Mouse (Mus musculus) C2C12 (cell line): ENCODE data around the gene Prmt9. TPM values are rescaled to one million over a fixed set of nuclear protein-coding genes. Genes with fewer than 3 reads are reported as not detected.

Source experiments
- H3K27me3 ChIP-seq: one replicate; pipeline ENCODE4 v1.6.1; 2011; ENCODE audit not compliant: control insufficient read depth, insufficient read depth, insufficient read length
- H3K36me3 ChIP-seq: one replicate; pipeline ENCODE4 v1.6.1; 2011; ENCODE audit not compliant: control insufficient read depth, insufficient read depth
- H3K4me3 ChIP-seq: one replicate; pipeline ENCODE4 v1.5.1; 2011; ENCODE audit warnings: mild to moderate bottlenecking, control low read depth; ENCODE audit not compliant: poor library complexity, insufficient read depth, severe bottlenecking
- H3K79me2 ChIP-seq: one replicate; pipeline ENCODE4 v1.6.1; 2011; ENCODE audit not compliant: control insufficient read depth, insufficient read depth
- H3K79me3 ChIP-seq: one replicate; pipeline ENCODE4 v1.6.1; 2011; ENCODE audit warnings: low read depth, control low read depth
- H3ac ChIP-seq: one replicate; pipeline ENCODE3; 2011; ENCODE audit warnings: low read depth; ENCODE audit not compliant: control insufficient read depth, insufficient read length
- CEBPB ChIP-seq: IDR thresholded peaks from one replicate; pipeline ENCODE4 v1.6.1; 2011; ENCODE audit warnings: low read depth, mild to moderate bottlenecking, control low read depth, moderate library complexity
- CTCF ChIP-seq: IDR thresholded peaks from one replicate; pipeline ENCODE4 v1.5.1; 2011; ENCODE audit not compliant: control insufficient read depth, insufficient read depth, insufficient read length
- FOSL1 ChIP-seq: IDR thresholded peaks from one replicate; pipeline ENCODE4 v1.8.0; 2011; ENCODE audit warnings: mild to moderate bottlenecking, low read length; ENCODE audit not compliant: poor library complexity, insufficient read depth, severe bottlenecking
- MAX ChIP-seq: IDR thresholded peaks from one replicate; pipeline ENCODE4 v1.6.1; 2011; ENCODE audit warnings: mild to moderate bottlenecking, control low read depth
- MYOD1 ChIP-seq: IDR thresholded peaks from one replicate; pipeline ENCODE4 v1.6.1; 2011; ENCODE audit warnings: low read depth; ENCODE audit not compliant: control insufficient read depth, insufficient read length
- MYOG ChIP-seq: IDR thresholded peaks from one replicate; pipeline ENCODE4 v1.6.1; 2011; ENCODE audit not compliant: control insufficient read depth, insufficient read length; ENCODE audit errors: extremely low read depth
- USF1 ChIP-seq: IDR thresholded peaks from one replicate; pipeline ENCODE4 v1.6.1; 2011; ENCODE audit warnings: low read depth, mild to moderate bottlenecking, control low read depth, moderate library complexity
- polyA plus RNA-seq: library from polyadenylated mRNA; unstranded; fragments of >200 nt; fragmentation: generic; extraction: Trizol; gene quantifications from one replicate; pipeline ENCODE4 v1.2.1, GENCODE M21; 2012; ENCODE audit warnings: missing spikeins

The Prmt9 gene
- polyA plus RNA-seq, 1 experiment: 7.5 TPM

DNA sequence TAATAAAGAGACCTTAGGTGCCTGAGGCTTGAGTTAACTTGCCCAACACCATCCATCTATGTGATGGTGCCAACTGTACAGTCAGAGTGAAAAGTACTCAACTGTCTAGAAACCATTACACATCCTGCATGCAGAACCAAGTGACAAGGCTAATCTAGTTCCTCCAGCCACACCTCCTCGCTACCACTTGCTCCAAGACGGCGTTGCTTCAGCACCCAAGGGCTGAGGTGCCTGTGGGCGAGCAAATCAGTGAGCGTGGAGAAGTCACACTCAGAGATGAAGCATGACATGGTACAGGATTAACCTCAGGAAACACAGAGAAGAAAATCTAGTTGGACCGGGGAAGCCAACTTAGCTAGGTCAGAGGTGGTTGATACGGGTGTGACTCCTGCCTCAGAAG, 40.2 kb upstream of the Prmt9 start:
- Histone ChIP-seq H3ac (no peak overlapping the region), H3K4me3 (no peak overlapping the region), H3K79me2 (peaks cover 99% of the 10 kb centered on the region), H3K36me3 (no peaks in the 10 kb centered on the region), H3K79me3 (peaks cover 86% of the 10 kb centered on the region), H3K27me3 (no peaks in the 10 kb centered on the region)
- TF ChIP-seq CEBPB (no peak), USF1 (no peak), MYOD1 (no peak), FOSL1 (no peak), MAX (no peak), CTCF (no peak), MYOG (no peak)

DNA sequence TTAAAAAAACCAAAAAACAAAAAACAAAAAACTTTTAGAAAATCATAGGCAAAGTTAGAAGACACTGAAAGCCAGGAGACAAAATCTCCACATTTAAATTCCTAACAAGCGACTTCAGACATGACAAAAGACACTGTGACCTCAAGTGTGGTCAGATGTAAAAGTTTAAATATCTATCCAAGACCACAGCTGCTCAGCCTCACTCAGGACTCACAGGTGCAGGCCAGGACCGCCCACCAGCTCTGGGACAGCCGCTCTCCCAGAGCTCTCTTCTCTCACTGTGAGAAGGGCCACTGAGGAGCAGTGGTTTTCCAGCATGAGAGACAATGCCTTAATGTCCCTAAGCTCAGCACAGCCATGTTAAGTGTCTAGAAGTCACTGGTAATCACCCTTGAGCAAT, 38.8 kb upstream of the Prmt9 start:
- Histone ChIP-seq H3ac (no peak overlapping the region), H3K27me3 (no peaks in the 10 kb centered on the region), H3K79me2 (peaks cover 100% of the 10 kb centered on the region), H3K36me3 (peaks cover 8% of the 10 kb centered on the region), H3K79me3 (peaks cover 91% of the 10 kb centered on the region), H3K4me3 (no peak overlapping the region)
- TF ChIP-seq MYOD1 (peak; percentile 26), CTCF (no peak)

DNA sequence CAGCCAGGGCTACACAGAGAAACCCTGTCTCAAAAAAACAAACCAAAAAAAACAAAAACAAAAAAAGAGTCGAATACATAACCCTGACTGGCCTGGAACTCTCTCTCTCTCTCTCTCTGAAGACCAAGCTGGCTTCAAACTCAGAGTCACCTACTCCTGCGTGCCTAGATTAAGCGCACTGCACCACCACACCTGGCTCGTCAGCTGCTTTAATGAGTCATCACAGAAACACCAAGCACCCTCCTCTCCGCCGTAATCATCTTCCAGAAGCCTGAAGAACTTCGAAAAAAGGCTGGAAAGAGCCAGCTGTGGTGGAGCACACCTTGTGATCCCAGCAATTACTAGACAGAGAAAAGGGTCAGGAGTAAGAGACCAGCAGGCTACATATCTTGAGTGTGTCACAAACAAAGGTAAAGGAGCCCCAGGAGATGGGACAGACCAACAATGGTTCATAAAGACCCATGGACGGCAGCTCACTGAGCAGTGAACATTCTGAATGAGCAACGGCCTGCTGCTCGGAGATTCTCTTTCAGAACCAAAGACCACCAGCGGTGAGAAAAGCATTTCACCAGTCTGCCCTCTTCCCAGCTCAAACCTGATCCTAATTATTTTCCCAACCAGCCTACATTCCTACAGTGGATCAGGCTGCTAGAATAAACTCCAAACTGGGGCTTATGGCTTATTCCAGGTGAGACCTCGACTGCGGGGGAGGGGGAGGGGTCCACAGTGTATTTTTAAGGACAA, 37.3 kb upstream of the Prmt9 start:
- TF ChIP-seq CTCF (no peak), FOSL1 (no peak), USF1 (no peak), MYOD1 (no peak), MYOG (no peak), CEBPB (no peak)
- H3K79me2 ChIP-seq: peaks cover 100% of the 10 kb centered on the region
- H3K4me3 ChIP-seq: no peak overlapping the region
- peaks cover 8% of the 10 kb centered on the region for H3K36me3 ChIP-seq
- peaks cover 93% of the 10 kb centered on the region for H3K79me3 ChIP-seq
- H3K27me3 ChIP-seq: no peaks in the 10 kb centered on the region
- H3ac ChIP-seq: no peak overlapping the region

DNA sequence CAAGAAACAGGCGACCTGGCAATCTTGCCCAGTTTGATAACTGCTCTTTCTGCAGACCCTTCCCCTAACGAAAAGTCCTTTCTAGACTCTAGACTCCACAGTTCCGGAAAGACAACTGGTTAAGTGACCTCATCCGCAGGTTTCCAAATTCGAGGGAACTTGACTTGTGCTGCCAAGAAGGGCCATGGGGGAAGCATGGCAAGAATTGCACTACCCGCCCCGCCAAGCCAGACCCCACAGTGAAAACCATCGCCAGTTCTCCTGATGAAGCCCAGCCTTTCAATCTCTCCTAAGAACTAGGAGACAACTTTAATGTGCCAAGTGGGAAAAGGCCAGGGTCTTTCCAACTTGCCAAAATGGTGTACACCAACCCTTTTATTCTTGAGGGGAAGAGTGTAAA, 34.0 kb upstream of the Prmt9 start:
- Histone ChIP-seq H3ac (no peak overlapping the region), H3K4me3 (no peak overlapping the region), H3K79me2 (peaks cover 92% of the 10 kb centered on the region), H3K36me3 (peaks cover 8% of the 10 kb centered on the region), H3K79me3 (peaks cover 68% of the 10 kb centered on the region), H3K27me3 (no peaks in the 10 kb centered on the region)
- TF ChIP-seq MAX (no peak), CEBPB (no peak), MYOG (no peak), USF1 (no peak), MYOD1 (no peak)

DNA sequence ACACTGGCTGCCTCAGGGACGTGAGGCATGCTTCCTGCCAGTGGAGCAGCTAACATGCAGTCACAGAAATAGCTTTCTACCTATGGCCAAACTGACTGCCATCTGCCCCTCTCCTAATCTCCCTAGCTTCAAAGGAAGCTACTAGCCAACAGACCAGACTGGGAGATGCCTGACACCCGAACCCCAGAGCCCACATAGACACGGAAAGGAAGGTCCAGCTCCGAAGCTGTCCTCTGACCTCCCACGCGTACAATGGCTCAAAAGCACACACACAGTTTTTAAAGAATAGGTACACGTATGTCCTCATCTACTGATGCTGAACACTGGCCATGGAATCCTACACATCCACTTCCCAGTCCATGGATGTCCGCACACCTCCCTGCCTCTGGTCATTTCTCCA, 33.4 kb upstream of the Prmt9 start:
- Histone ChIP-seq H3K79me2 (peaks cover 90% of the 10 kb centered on the region), H3K79me3 (peaks cover 62% of the 10 kb centered on the region), H3K4me3 (no peak overlapping the region), H3K36me3 (peaks cover 8% of the 10 kb centered on the region), H3ac (no peak overlapping the region), H3K27me3 (no peaks in the 10 kb centered on the region)
- TF ChIP-seq CTCF (no peak), MYOG (no peak), MYOD1 (no peak), MAX (no peak), FOSL1 (no peak), USF1 (no peak), CEBPB (no peak)

DNA sequence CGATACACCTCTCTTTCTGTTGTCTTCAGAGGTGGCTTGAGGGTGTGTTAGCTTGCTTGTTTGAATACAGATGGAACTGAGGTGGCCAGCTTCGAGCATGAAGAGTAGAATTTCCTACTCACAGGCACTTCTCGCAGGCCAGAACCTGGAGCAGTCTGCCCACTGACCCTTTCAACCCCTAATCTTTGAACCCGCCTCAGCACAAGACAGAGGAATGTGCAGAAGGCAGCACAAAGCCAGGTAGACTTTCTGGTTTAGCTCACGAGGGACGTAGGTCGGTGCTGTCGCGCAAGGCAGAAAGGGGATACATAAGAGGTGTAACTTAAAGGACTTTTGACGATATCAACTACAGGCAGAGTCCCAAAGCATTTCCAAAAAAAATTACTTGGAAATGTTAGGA, 32.4 kb upstream of the Prmt9 start:
- peak overlapping the region; percentile 84 for H3ac ChIP-seq
- H3K79me3 ChIP-seq: peaks cover 55% of the 10 kb centered on the region
- H3K4me3 ChIP-seq: peak overlapping the region; percentile 85
- no peak for TF ChIP-seq MYOD1
- TF ChIP-seq MAX: no peak
- no peak for TF ChIP-seq MYOG
- no peak for TF ChIP-seq FOSL1
- no peak for TF ChIP-seq CEBPB
- no peak for TF ChIP-seq CTCF
- no peak for TF ChIP-seq USF1
- H3K79me2 ChIP-seq: peaks cover 80% of the 10 kb centered on the region
- H3K36me3 ChIP-seq: peaks cover 8% of the 10 kb centered on the region
- no peaks in the 10 kb centered on the region for H3K27me3 ChIP-seq
